Mouse (Mus musculus) thymus, postnatal 4 days (tissue): ENCODE measurements around the gene Nol3.
A peak's percentile ranks its signal among the peaks of the same experiment; 100 is the strongest.
"Not testable (repeated sequence)": the region's sequence is repeated elsewhere in the genome, so short reads cannot be mapped to it uniquely, and the experiment has no call there.

Source experiments
- DNase-seq: peaks from one replicate; pipeline ENCODE4 v3.0.0; 2021

Gene Nol3

DNA sequence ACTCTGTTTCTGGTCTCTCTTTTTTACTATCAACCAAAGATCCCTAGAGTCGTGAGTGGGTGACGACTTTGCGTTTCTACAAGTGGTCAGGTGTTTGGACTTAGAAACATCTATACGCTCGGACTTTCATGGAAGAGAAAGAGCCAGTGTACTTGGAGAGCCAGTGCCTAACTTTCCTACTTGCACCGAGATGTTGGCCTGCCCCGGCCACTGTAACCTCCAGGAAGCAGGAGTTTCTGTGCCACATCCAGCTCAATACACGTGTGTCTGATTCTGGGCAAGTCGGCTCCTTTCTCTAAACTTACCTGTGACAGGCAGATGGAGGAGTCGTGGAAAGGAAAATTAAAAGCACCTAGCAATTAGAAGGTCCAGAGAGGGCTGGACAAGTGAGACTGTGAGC lies at the start of gene Nol3:
Nol3 (plus strand) TSS at position 301 of the 400 bp plus-strand sequence.
- DNase-seq, result no peak

DNA sequence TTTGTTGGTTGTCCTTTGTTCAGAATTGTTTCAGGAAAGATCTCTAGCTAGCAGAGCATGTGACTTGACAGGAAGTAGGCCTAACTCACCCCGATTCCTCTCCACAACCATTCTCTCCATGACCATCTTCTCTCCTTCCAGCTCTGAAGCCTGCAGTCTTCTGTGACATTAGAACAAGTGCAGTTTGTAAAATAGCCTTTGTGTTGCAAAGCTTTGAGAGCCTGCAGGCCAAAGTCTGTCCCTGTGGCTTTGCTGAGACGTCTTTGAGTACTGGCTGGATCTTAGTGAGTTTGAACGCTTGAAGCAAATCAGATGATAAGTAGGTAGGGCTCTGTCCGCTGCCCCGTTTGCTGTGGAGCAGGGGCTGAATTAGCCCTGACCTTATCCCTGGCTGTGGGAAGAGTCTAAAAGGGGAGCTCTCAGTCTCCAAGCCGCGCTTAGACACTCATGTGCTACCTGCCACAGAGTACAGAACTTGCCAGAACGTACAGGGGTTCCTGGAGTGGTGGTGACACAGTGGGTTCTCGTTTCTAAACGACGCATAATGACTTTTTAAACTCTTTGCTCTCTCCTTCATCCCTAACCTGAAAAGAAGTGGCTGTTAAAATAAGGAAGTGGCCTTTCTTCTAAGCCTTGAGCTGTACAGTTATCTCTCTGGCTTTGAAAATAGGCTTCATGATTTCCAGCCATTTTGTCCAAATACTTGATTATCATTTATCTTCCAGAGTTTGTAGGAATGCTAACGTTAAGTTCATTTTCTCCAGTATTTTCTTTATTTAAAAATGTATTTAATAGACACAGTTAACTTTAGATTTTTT lies 44.2 kb upstream of the Nol3 start:
- DNase-seq, result no peak

DNA sequence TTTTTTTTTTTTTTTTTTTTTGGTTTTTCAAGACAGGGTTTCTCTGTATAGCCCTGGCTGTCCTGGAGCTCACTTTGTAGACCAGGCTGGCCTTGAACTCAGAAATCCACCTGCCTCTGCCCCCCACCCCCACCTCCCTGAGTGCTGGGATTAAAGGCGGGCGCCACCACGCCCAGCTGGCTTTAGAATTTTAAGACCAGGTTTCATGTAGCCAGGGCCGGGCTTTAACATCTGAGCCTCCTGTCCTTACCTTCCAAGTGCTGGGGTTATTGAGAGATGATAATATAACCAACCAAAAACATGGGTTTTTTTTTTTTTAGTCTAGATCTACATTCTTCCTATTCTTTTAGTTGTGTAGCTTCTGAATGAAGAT lies 43.6 kb upstream of the Nol3 start:
- DNase-seq, result not testable (repeated sequence)

DNA sequence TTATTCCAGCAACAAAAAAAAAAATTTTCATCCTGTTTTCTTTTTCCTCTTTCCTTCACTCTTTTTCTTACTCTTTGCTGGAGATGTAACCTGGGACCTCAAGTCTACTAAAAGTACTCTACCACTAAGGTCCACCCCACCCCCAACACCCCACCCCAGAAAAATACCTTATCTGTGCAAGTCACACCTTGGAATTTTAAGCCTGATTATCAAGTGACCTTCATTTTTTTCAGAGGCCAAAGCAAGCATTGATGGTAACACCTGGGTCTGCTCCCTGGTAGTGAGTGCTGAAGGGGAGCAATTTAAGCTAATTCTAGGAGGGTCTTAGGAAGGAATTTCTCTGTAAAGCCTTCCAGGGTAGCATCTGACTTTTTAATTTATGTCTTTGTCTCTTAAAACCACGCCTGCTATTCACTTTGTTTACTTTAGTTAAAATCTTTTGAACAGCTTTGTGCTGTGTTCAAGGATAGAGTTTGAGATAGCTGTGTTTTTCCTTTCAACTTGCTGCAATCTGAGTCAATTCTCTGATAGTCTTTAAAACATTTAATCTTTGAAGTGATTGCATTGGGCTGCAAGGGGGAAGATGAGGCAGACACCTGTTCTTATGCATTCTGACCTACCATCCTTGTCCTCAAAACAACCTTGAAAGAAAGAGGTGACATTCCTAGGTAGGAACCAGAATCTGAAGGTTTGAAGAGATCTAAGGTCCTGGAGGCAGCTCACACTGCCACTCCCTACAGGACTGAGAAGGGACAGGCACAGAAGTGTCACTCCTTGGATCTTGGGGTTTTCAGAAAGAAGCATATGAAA lies 42.6 kb upstream of the Nol3 start:
- no peak for DNase-seq

DNA sequence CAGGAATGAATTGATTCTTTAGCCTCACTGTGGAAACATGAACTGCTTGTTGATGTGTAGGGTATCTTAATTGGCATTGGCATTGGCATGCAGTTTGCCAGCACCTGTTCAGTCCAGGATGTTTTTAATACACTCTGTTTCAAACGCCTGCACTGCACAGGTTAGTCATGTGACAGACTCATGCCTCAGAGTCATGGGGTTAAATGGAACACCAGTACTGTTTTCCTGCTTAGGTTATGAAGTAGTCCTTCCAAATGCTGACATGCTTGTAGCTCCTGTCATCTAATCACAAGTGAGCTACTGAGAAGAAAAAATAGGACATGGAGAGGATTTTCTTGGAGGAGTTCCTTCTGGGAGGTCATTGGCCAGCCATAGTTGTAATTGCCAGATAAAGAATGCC lies 40.7 kb upstream of the Nol3 start:
- DNase-seq, result no peak

DNA sequence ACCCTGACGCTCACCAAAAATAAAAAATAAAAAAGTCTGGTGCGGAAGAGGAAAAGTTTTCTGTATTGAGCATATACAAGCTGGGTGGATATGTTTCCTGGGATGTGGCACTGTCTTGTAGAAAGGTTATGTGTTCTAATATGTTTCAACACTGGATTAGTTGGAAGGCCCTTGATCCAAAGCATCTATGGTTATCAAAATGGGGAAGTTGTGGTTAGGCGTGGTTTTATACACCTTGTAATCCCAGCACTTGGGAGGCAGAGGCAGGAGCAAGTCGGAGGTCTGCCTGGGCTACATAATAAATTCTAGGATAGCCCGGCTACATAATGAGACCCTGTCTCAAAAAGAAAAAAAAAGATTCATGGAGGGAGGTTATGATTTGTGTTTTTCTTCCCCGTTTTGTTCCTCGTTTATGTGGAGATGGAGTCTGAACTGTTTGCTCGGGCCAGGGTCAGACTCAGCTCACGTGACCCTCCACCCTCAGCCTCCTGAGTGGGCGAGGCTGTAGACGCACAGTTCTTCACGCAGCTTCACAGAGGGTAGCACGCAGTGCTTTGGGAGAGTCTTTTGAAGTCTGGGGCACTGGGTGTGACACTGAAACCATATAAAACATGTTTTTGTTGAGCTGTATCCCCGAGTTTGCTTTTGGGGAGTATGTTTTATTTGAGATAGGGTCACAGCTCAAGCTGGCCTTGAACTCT lies 38.3 kb upstream of the Nol3 start:
- no peak for DNase-seq

DNA sequence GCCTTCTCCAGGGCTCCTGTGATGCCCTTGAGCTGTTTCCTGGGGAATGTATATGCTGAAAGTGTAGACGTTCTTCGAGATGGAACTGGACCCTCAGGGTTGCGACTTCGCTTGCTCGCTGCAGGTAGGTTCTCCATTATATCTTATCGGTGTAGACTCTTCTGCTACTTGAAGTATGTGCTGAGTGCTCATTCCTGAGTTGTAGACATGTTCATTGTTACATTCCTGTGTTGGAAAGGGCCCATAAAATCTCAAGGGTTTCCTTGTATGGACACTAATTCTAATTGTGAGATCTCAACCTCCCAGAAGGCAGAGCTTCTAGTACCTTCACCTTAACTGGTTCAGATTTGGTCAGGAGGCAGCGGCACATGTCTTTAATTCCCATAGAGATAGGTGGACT lies 34.9 kb upstream of the Nol3 start:
- no peak for DNase-seq

DNA sequence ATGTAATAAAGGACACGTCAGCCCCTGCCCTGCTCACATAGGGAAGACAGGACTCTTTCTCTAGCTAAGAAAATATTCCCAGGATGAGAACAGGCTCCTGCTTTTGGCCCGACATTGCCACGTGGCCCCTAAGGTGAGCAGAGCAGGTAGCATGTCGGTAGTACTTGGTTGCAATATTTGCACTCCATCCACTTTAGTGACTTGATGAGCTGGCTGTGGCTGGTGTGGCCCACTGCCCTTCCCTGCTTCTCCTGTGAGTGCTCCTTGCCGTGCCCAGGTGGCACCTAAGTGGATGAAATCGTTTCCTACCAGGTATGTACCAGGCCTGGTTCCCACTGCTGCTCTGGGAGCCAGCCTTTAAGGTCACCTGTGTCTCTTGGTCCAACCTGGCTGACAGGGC lies 24.0 kb upstream of the Nol3 start:
- DNase-seq, result no peak

DNA sequence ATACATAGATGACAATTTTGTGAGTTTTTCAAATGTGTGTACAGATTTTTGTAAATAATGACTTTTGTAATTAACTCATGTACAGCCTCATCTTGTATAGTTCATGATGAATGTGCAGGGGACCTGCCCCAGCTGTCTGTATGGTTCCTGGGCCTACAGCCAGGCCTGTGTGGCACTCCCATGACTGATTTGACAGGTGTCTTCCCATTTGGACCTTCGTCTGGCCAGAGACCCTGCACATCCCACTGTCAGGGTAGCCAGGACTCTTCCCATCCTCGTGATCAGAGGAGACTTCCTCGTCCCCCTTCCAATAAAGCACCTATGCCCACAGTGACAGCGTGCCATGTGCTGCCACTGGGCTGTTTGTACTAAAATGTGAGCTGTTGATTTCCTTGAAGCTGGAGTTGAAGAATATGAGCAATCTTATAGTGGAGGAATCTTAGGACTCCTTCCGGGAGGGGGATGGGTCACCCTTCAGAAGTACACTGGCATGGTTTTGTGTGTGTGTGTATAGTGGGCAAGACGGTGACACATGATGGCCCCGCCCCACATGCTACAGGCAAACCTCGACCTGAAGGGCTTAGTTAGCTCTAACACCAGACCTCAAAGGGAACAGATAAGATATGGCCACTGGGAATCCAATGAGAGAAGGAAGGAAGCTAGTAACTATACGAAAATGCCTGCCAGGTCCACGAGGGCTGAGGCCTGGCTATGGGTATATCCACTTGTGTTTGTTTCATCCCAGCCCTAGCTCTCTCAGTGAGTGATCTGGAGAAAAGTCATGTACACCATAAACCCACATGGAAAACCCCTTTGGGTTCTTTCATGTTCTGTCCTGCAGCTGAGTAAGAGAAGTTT lies 23.0 kb upstream of the Nol3 start:
- no peak for DNase-seq

DNA sequence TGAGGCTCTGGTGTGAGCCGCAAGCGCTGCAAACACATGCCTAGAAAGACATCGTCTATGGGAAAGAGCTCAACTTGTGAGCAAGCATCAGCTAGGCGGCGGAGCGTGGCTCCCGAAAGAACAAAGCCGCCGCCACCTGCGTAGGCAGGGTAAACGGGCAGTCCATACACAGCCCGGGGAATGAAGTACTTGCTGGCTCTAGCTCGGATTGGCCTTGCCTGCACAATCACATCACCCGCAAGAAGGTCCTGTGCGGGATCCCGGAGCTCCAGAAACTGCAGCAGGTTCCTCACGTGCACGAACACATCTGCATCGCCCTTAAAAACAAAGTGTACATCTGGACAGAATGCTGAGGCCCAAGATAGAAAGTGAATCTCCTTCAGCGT lies 22.2 kb upstream of the Nol3 start:
- DNase-seq, result peak; percentile 47

DNA sequence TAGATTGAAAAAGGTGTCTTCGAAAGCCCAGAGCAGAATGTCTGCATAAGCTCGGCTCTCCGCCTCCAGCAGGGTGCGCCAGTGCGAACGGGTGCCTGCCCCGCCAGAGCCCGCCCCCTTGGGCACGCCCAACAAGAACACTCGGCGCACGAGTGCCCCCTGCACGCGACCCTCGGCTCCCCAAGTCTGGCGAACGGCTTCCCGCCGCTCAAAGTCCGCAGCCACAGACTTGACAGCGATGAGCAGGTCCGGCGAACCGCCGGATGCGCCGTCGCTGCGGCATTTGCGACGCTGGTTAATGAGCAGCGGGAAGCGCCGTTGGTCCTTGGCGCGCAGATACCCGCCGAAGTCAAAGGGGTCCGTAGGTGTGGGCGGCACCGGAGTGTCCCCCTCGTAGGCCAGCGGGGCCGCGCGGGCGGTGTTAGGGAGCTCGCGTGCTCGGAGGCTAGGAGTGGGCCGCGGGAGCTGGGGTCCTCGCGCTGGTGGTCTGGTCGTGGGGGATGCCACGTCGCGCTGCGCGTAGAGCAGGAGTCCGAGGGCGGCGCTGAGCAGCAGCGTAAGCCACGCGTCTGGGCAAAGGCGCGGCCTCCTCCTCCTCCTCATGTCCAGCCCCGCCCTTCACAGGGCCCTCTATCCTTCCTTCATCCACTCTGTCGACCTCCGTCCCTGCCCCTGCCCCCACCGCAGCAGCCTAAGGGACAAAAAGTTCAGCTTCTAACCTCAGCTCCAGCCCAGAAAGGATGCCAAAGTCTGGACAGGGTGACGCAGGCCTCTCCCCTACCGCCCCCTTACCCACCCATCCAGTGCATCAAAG lies 21.6 kb upstream of the Nol3 start:
- DNase-seq, result peak; percentile 100

DNA sequence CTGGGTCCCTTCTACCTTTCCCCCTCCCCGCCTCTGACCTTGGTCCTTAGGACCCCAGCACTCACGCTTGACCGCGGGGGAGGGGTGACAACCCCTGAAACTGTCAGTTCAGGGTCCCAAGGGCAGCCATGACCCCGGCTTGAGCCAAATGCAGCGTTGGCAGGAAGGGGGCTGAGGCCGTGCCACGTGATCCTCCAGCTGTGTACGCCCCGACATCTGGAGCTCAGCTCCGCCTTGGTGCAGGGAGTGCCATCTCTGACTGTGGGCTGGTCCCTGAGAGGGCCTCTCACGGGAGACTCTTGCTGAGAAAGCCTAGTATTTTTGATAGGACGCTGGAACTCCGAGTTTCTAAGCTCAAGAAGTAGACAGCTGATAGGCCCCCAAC lies 21.0 kb upstream of the Nol3 start, which contains the start of gene B3gnt9:
B3gnt9 (minus strand) TSS at position 188 of the 385 bp plus-strand sequence.
- peak; percentile 80 for DNase-seq

DNA sequence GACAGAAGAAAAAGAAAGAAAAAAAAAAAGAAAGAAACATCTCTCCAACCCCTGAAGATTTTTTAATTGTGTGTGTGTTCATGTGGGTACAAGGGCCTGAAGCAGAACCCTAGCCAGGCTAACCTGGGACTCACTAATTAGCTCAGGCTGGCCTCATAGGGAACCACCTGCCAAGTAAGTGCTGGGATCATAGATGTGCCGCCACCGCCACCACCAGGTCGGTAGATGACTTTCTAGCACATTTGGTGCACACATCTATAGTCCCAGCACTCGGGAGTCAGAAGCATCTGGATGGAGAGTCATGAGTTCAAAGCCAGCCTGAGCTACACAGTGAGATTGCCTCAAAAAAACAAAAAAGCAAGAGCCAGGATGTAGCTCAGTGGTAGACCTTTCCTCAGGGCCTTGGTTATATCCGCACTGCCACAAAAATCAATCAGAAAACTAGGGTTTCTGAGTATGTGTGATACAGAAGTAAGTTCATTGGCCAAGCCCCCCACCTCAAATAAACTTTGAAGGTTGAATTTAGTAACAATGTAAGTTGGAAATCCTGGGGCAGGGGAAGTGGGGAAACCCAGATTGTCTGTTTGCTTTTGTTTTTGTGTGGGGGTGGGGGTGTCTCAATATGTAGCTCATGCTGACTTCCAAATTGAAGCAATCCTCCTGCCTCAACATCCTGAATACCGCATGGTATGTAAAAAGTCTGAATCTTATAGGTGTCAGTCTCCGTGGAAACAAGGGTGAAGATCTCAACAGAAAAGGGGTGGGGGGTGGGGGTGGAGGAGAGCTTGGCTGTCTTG lies 18.4 kb upstream of the Nol3 start:
- no peak for DNase-seq

DNA sequence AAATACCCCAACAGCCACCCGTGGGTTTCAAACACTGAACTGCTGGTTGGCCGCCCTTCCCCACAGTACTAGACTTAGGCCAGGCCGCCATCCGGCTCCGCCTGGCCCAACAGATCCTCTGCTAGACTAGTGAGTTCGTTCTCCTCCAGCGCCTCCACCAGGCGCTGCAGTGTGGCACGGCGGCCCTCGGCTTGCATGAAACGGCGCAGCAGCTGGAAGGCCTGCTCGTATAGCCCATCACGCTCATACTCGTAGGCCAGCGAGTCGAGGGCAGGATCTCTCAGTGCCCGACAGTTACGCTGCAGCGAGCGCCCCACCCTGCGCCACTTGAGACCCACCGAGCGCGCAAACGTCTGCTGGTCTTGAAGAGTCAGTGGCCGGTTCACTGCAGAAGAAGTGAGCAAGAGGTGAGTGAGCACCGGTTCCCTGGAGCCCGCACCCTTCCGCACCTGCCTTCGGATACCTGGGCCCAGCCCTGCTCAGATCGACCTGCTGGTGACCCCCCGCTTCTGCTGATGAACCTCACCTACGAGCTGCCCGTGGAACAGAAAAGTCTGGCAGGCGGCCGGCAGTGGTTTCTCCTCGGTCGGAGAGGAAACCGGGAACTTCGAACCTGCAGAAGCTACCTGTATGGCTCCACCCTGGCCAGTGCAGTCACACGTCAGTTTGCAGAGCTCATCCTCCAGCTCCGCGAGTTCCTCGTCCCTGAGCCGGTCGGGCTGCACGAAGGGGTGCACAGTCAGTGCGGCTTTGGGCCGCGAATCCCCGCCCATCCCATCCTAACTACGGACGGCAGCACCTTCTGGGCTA lies 16.8 kb upstream of the Nol3 start:
- DNase-seq, result peak; percentile 34

DNA sequence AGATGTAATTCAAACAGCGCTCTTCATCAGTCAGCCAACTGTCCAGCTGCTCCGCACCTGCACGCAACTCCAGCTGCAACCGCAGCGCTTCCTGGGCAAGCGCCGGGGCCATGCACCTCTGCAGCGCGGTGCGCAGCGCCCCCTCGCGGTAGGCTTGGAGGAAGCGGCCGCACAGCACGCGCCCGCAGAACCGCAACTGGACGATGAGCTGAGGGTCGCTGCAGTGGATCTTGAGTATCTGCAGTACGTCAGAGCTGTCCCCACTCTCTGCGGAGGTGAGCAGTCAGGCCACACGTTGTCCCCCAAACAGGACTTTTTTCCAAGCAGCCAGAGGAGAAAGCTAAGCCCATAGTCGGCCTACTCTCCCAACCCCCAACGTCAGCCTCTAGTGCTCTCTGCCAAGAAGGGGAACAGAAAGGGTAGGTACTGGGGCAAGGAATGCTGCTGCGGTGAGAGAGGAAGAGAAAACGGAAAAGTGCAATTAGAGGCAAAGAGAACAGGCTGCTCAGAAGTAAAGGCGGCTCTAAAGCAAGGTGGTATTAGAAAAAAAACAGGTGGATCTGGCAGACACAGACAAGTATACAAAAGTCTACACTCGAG lies 16.1 kb upstream of the Nol3 start:
- DNase-seq, result peak; percentile 91

DNA sequence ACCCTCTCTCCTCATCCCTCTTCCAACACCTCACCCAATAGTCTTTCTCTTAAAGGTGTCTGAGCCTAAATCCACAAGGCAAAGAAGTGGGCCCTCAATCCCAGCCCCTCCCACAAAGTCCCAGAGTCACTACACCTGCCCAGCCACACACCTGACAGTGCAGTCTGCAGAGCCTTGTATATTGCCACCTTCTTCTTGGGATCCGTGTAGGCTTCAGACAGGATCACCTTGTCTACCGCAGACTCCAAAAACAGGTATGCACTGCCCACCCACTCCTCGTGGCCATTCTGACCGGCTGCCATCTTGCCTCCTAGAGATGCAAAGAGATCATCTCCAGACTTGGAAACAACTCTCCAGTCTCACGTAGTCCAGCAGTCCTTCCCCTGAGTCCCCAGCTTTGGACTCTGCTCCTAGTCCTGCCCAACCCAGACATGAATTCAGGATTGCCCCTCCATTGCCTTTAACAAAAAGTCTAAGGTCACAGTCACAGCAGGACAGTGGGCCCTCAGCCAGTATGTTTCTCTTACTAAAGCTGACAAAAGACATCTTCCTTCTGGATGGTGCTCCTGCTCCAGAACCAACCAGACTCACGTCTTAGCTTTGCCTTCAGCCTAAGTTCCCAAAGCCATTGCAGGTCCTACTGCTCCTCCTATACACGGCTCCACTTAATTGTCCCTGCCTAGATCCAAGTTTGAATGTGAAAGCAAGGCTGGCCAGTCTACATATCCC lies 15.4 kb upstream of the Nol3 start:
- no peak for DNase-seq

DNA sequence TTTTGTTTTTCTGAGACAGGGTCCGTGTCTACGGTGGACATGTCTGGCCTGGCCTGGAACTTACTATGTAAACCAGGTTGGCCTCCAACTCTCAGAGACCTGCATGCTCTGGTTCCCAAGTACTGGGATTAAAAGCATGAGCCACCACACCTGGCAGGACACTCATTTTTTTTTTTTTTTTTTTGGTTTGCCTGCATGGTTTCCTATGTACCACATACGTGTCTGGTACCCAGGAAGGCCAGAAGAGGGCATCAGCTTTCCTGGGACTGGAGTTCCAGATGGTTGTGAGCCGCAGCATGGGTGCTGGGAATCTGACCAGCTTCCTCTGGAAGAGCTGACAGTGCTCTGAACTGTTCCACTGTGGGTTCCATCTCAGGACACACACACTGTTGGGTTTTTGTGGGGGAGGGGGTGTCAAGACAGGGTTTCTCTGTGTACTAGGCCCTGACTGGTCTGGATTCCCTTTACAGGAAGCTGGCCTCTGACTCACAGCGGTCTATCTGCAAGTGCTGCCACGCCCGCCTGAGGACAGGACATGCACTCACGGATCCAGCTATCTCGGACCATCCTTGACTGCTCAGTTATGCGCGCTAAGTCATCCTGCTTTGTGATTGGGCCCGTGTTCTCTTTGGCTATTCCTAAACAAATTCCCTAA lies 14.5 kb upstream of the Nol3 start:
- DNase-seq, result no peak

DNA sequence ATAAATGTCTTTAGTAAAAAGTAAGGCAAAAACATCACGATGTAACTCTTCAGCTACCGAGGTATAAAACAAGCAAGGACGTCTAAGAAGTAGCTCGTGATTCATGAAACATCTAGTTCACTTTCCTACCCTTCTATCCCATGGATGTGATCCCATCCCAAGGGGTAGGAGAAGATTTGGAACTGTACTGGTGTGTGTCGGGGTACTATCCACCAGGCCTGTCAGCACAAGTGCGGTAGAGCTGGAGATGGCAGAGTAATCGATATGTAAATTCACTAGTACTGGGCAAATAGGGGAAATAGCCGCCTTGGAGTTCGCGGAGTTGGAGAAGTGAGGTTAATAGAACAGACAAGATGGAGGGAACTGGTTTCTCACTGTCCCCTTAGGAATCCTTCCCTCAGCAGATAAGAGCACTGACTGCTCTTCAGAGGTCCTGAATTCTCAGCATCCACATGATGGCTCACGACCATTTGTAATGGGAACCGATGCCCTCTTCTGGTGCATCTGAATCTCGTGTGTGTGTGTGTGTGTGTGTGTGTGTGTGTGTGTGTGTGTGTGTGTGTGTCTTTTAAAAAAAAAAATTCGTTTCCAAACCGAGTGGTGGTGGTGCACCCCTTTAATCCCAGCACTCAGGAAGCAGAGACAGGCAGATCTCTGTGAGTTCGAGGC lies 12.6 kb upstream of the Nol3 start:
- DNase-seq, result peak; percentile 23
